Mouse (Mus musculus): ENCODE data around the gene Spg20. TPM values are rescaled to one million over a fixed set of nuclear protein-coding genes. Genes with fewer than 3 reads are reported as not detected.

Gene Spg20
- polyA plus RNA-seq, 1 experiment from 2014 or later, result 39.5 TPM

GRCm38 (mm10) chr3:55129181-55129692 lies 17.3 kb downstream of the Spg20 start:
- no peak overlapping the region for H3K9ac ChIP-seq
- no peak overlapping the region for H3K4me3 ChIP-seq
- H3K36me3 ChIP-seq, result peaks cover 71% of the 10 kb centered on the region
- no peak overlapping the region for H3K27ac ChIP-seq
- H3K9me3 ChIP-seq, result no peaks in the 10 kb centered on the region
- H3K4me1 ChIP-seq, result no peaks in the 10 kb centered on the region
- no peak overlapping the region for H3K4me2 ChIP-seq
- no peaks in the 10 kb centered on the region for H3K27me3 ChIP-seq
- 85% methylated on average over 4 of the region's 4 CpGs for WGBS
- ATAC-seq (ENCODE audit: borderline replicate concordance, extremely low read depth, low FRiP score, low TSS enrichment), result no peak

- Histone ChIP-seq H3K9ac (no peak overlapping the region), H3K36me3 (peaks cover 66% of the 10 kb centered on the region), H3K4me1 (no peaks in the 10 kb centered on the region), H3K27me3 (no peaks in the 10 kb centered on the region), H3K4me3 (no peak overlapping the region), H3K9me3 (no peaks in the 10 kb centered on the region), H3K4me2 (no peak overlapping the region), H3K27ac (no peak overlapping the region)
- 90% methylated on average over 6 of the region's 6 CpGs for WGBS
- ATAC-seq (ENCODE audit: borderline replicate concordance, extremely low read depth, low FRiP score, low TSS enrichment), result no peak
Observed at GRCm38 (mm10) chr3:55131576-55132233, 19.8 kb downstream of the Spg20 start.

GRCm38 (mm10) chr3:55137039-55137438 lies 25.1 kb downstream of the Spg20 start, which contains the start of gene Ccdc169:
TSS of gene Ccdc169 (plus strand) at chr3:55137339.
- no peaks in the 10 kb centered on the region for H3K27me3 ChIP-seq
- no peak within 1 kb of the TSS for H3K4me3 ChIP-seq
- peaks cover 30% of the 10 kb centered on the region for H3K36me3 ChIP-seq
- no peak within 1 kb of the TSS for H3K4me2 ChIP-seq
- no peak within 1 kb of the TSS for H3K27ac ChIP-seq
- no peak within 1 kb of the TSS for H3K9ac ChIP-seq
- H3K9me3 ChIP-seq, result no peaks in the 10 kb centered on the region
- H3K4me1 ChIP-seq, result no peaks in the 10 kb centered on the region
- no peak for ATAC-seq (ENCODE audit: borderline replicate concordance, extremely low read depth, low FRiP score, low TSS enrichment)

- no peak overlapping the region for H3K4me3 ChIP-seq
- H3K9me3 ChIP-seq, result no peaks in the 10 kb centered on the region
- no peak overlapping the region for H3K9ac ChIP-seq
- ATAC-seq (ENCODE audit: borderline replicate concordance, extremely low read depth, low FRiP score, low TSS enrichment), result no peak
- peaks cover 15% of the 10 kb centered on the region for H3K36me3 ChIP-seq
- H3K27me3 ChIP-seq, result no peaks in the 10 kb centered on the region
- no peak overlapping the region for H3K4me2 ChIP-seq
- H3K27ac ChIP-seq, result no peak overlapping the region
- H3K4me1 ChIP-seq, result no peaks in the 10 kb centered on the region
- WGBS, result 93% methylated on average over 12 of the region's 12 CpGs
Observed at GRCm38 (mm10) chr3:55139837-55140236, 27.9 kb downstream of the Spg20 start.

GRCm38 (mm10) chr3:55141401-55141800 lies 29.5 kb downstream of the Spg20 start:
- Histone ChIP-seq H3K4me1 (no peaks in the 10 kb centered on the region), H3K4me2 (no peak overlapping the region), H3K9ac (no peak overlapping the region), H3K4me3 (no peak overlapping the region), H3K9me3 (no peaks in the 10 kb centered on the region), H3K27ac (no peak overlapping the region), H3K36me3 (peaks cover 3% of the 10 kb centered on the region; the same call in 1 of the 2 replicates), H3K27me3 (no peaks in the 10 kb centered on the region)
- no peak for ATAC-seq (ENCODE audit: borderline replicate concordance, extremely low read depth, low FRiP score, low TSS enrichment)
- WGBS, result 69% methylated on average over 2 of the region's 2 CpGs

- 94% methylated on average over 4 of the region's 4 CpGs for WGBS
- no peaks in the 10 kb centered on the region for H3K4me1 ChIP-seq
- ATAC-seq (ENCODE audit: borderline replicate concordance, extremely low read depth, low FRiP score, low TSS enrichment), result no peak
- no peak overlapping the region for H3K9ac ChIP-seq
- H3K4me2 ChIP-seq, result no peak overlapping the region
- no peak overlapping the region for H3K27ac ChIP-seq
- H3K27me3 ChIP-seq, result no peaks in the 10 kb centered on the region
- H3K9me3 ChIP-seq, result no peaks in the 10 kb centered on the region
- H3K36me3 ChIP-seq, result no peaks in the 10 kb centered on the region
- no peak overlapping the region for H3K4me3 ChIP-seq
Observed at GRCm38 (mm10) chr3:55144916-55145315, 33.0 kb downstream of the Spg20 start.

GRCm38 (mm10) chr3:55146441-55146840 lies 34.5 kb downstream of the Spg20 start:
- Histone ChIP-seq H3K4me1 (no peaks in the 10 kb centered on the region), H3K9me3 (no peaks in the 10 kb centered on the region), H3K4me3 (no peak overlapping the region), H3K4me2 (no peak overlapping the region), H3K27ac (no peak overlapping the region), H3K36me3 (no peaks in the 10 kb centered on the region), H3K27me3 (no peaks in the 10 kb centered on the region), H3K9ac (no peak overlapping the region)
- 74% methylated on average over 6 of the region's 6 CpGs for WGBS
- no peak for ATAC-seq (ENCODE audit: borderline replicate concordance, extremely low read depth, low FRiP score, low TSS enrichment)

GRCm38 (mm10) chr3:55147156-55147555 lies 35.2 kb downstream of the Spg20 start:
- 78% methylated on average over 2 of the region's 2 CpGs for WGBS
- Histone ChIP-seq H3K27ac (no peak overlapping the region), H3K4me1 (no peaks in the 10 kb centered on the region), H3K27me3 (no peaks in the 10 kb centered on the region), H3K4me2 (no peak overlapping the region), H3K9me3 (no peaks in the 10 kb centered on the region), H3K36me3 (no peaks in the 10 kb centered on the region), H3K9ac (no peak overlapping the region), H3K4me3 (no peak overlapping the region)
- no peak for ATAC-seq (ENCODE audit: borderline replicate concordance, extremely low read depth, low FRiP score, low TSS enrichment)

GRCm38 (mm10) chr3:55148091-55148490 lies 36.2 kb downstream of the Spg20 start:
- 35% methylated on average over 3 of the region's 3 CpGs for WGBS
- no peak overlapping the region for H3K27ac ChIP-seq
- no peaks in the 10 kb centered on the region for H3K4me1 ChIP-seq
- H3K9ac ChIP-seq, result no peak overlapping the region
- no peak for ATAC-seq (ENCODE audit: borderline replicate concordance, extremely low read depth, low FRiP score, low TSS enrichment)
- H3K4me3 ChIP-seq, result no peak overlapping the region
- H3K36me3 ChIP-seq, result no peaks in the 10 kb centered on the region
- no peaks in the 10 kb centered on the region for H3K9me3 ChIP-seq
- no peak overlapping the region for H3K4me2 ChIP-seq
- no peaks in the 10 kb centered on the region for H3K27me3 ChIP-seq

- H3K4me3 ChIP-seq, result no peak overlapping the region
- no peak overlapping the region for H3K27ac ChIP-seq
- H3K4me2 ChIP-seq, result no peak overlapping the region
- H3K36me3 ChIP-seq, result no peaks in the 10 kb centered on the region
- WGBS, result 46% methylated on average over 7 of the region's 7 CpGs
- no peak for ATAC-seq (ENCODE audit: borderline replicate concordance, extremely low read depth, low FRiP score, low TSS enrichment)
- H3K27me3 ChIP-seq, result no peaks in the 10 kb centered on the region
- H3K9ac ChIP-seq, result no peak overlapping the region
- no peaks in the 10 kb centered on the region for H3K9me3 ChIP-seq
- H3K4me1 ChIP-seq, result no peaks in the 10 kb centered on the region
Observed at GRCm38 (mm10) chr3:55151656-55152433, 39.9 kb downstream of the Spg20 start.

GRCm38 (mm10) chr3:55152673-55153334 lies 40.9 kb downstream of the Spg20 start:
- Histone ChIP-seq H3K27ac (no peak overlapping the region), H3K36me3 (no peaks in the 10 kb centered on the region), H3K9me3 (no peaks in the 10 kb centered on the region), H3K27me3 (no peaks in the 10 kb centered on the region), H3K9ac (no peak overlapping the region), H3K4me2 (no peak overlapping the region), H3K4me1 (no peaks in the 10 kb centered on the region), H3K4me3 (no peak overlapping the region)
- 62% methylated on average over 6 of the region's 6 CpGs for WGBS
- no peak for ATAC-seq (ENCODE audit: borderline replicate concordance, extremely low read depth, low FRiP score, low TSS enrichment)

- Histone ChIP-seq H3K9me3 (no peaks in the 10 kb centered on the region), H3K9ac (no peak overlapping the region), H3K4me3 (no peak overlapping the region), H3K27me3 (no peaks in the 10 kb centered on the region), H3K27ac (no peak overlapping the region), H3K4me2 (no peak overlapping the region), H3K36me3 (no peaks in the 10 kb centered on the region), H3K4me1 (no peaks in the 10 kb centered on the region)
- 89% methylated on average over 7 of the region's 7 CpGs for WGBS
- ATAC-seq (ENCODE audit: borderline replicate concordance, extremely low read depth, low FRiP score, low TSS enrichment), result no peak
Observed at GRCm38 (mm10) chr3:55154163-55154562, 42.3 kb downstream of the Spg20 start.
